Mouse (Mus musculus): ENCODE data around the gene Eno3. TPM values are rescaled to one million over a fixed set of nuclear protein-coding genes. Genes with fewer than 3 reads are reported as not detected.

The Eno3 gene
- total RNA-seq, 2 experiments from 2014 or later, result 9.8 to 10.6 TPM

DNA sequence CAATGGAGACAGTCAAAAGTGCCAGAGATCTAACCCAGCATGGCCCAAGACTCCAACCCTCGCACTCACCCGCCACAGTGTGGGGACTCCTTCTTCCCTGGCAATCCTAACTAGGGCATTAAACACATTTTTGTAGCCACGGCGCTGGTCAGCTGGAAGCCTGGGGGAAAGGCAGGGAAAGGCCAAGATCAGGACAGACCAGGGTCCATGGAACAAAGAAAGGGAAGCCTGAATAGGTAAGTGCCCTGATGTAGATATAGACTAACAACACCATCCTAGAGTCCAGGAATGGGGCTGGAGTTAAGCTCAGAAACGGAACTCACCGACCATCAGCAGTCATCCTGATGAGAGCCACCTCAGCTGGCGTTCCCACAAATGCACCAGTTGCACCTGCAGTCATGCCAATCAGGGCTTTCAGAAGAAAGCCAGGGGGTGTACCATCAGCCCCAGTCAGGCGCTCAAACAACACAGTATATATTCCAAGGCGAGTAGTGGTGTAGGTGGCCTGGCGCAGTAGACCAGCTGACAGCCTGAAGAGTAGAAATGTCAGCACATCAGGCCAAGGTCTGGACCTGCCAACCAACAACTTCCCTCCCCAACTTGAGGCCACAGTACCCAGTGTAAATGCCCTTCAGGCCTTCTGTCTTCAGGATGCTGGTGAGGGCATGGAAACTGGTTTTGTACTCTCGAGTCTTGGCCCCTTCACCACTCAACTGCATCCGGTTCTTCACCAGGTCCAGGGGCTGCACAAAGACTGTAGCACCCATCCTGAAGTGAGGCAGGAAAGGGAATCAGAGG, 11.3 kb upstream of the Eno3 start:
- TF ChIP-seq CTCF (IDR thresholded peaks at IDR 0.05), result no peak
- H3K4me3 ChIP-seq, result peak overlapping the region; percentile 91
- intact Hi-C loops (cut with DNase I), result loop anchor here (2.0 kb wide), 2 partner anchors 23 to 55 kb away; partner anchors contain the start of genes Inca1, Kif1c and Spag7
- H3K27ac ChIP-seq, result peak overlapping the region; percentile 94; the same call in 1 of the 2 replicates
- no peak for DNase-seq (ENCODE audit: extremely low spot score in 1 of 2, low spot score in 2 of 2)

DNA sequence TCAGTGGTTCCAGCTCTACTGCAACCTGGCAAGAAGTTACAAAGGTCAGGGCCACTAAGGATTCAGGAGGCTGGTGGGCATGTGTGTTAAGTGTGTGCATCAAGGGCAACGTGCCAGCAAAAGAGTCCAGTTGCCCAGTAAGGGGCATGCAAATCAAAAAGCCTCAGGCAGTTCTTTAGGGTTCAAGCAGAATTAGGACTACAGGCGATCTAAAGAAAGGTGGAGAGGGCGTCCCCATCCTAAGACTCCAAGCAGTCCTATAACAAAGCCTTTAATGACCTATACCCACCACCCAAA, 10.8 kb upstream of the Eno3 start:
- no peak for DNase-seq (ENCODE audit: extremely low spot score in 1 of 2, low spot score in 2 of 2)
- intact Hi-C loops (cut with DNase I), result loop anchor here (2.0 kb wide), 2 partner anchors 23 to 55 kb away; partner anchors contain the start of genes Inca1, Kif1c and Spag7
- Histone ChIP-seq H3K4me3 (peak overlapping the region; percentile 91), H3K27ac (peak overlapping the region; percentile 94)
- TF ChIP-seq CTCF (IDR thresholded peaks at IDR 0.05), result no peak

DNA sequence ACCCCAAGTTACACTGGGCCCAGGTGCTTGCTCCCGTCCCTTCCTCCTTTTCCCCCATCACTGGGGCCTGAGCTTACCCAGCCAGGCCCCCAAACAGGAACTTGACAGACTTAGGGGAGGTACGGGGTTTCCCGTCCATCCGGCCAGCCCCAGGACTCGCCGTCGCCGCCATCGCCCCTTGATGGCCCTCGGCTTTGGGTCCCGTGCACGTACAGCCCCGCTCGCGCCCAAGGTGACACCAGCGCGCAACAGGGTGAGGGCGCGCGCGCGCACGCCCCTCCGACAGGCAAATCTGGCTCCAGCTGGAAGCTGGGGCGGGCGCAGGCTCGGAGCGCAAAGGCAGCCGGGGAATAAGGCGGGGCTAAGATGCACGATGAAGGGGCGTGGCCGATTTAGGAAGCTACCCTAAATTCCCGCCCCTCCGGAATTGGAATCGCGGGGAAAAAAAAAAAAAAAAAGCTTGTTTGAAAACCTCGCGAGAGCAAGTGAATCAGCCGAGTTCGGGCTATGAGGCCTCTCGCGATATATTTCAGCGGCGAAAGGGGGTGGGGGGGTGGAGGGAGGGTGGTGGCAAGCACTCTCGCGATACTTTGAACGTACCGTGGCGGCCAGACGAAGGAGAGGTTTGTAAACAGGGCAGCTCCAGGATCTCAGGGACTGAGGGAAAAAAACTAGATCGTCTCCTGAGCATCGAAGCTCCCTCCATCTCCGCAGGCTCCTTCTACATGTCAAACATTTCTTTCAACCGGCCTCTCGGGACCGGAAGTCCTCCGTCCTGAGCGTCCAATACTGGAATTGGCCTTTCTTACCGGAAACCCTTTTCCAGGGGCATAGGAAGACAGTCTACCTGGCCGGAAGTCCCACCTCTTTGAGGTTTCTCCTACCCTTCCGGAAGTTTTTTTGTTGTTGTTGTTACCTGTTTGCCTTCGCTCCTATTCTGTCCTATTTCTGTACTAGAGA, 10.0 kb upstream of the Eno3 start, which contains the start of the genes Rnf167 and Slc25a11:
Gene Rnf167, plus strand, starts transcription at position 545 of the 960 bp plus-strand sequence.
Gene Slc25a11, minus strand, starts transcription at position 789 of the 960 bp plus-strand sequence.
- intact Hi-C loops (cut with DNase I), result loop anchor here (1.0 to 2.0 kb wide), 3 partner anchors 22 to 195 kb away; partner anchors contain the start of genes Inca1, Kif1c and Spag7
- peak within 1 kb of the TSS; percentile 91 for H3K4me3 ChIP-seq
- TF ChIP-seq CTCF (IDR thresholded peaks at IDR 0.05), result no peak
- H3K27ac ChIP-seq, result peak within 1 kb of the TSS; percentile 94
- DNase-seq (ENCODE audit: extremely low spot score in 1 of 2, low spot score in 2 of 2), result peak; percentile 93 to 96

GRCm38 (mm10) chr11:70647716-70648420, 9.1 kb upstream of the Eno3 start:
- H3K27ac ChIP-seq, result peak overlapping the region; percentile 91
- H3K4me3 ChIP-seq, result peak overlapping the region; percentile 70
- intact Hi-C loops (cut with DNase I), result loop anchor here (1.0 to 2.0 kb wide), 3 partner anchors 21 to 196 kb away; partner anchors contain the start of genes Inca1, Kif1c and Spag7
- no peak for TF ChIP-seq CTCF (IDR thresholded peaks at IDR 0.05)
- no peak for DNase-seq (ENCODE audit: extremely low spot score in 1 of 2, low spot score in 2 of 2)

- Histone ChIP-seq H3K4me3 (peak overlapping the region; percentile 70), H3K27ac (no peak overlapping the region)
- no peak for DNase-seq (ENCODE audit: extremely low spot score in 1 of 2, low spot score in 2 of 2)
- intact Hi-C loops (cut with DNase I), result no loop called here
- TF ChIP-seq CTCF (IDR thresholded peaks at IDR 0.05), result no peak
Observed at GRCm38 (mm10) chr11:70648512-70648911, 8.5 kb upstream of the Eno3 start.

DNA sequence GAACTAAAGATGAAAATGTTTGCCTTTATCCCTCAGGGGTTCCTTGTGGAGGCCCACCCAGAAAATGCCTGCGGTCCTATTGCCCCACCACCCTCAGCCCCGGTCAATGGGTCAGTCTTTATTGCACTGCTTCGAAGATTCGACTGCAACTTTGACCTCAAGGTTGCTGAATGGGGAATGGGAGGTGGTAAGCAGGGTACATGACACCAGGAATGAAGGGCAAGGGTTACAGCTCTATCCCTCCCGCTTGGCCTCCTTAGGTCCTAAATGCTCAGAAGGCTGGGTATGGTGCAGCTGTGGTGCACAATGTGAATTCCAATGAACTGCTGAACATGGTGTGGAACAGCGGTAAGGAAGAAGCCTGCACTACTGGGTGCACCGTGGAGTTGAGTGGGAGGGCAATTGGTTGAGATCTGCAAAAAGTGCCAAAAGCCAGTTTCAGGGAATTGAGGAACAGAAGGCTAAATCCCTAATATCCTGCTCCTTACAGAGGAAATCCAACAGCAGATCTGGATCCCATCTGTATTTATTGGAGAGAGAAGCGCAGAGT, 7.7 kb upstream of the Eno3 start:
- TF ChIP-seq CTCF (IDR thresholded peaks at IDR 0.05), result no peak
- Histone ChIP-seq H3K27ac (no peak overlapping the region), H3K4me3 (no peak overlapping the region)
- intact Hi-C loops (cut with DNase I), result no loop called here
- DNase-seq (ENCODE audit: extremely low spot score in 1 of 2, low spot score in 2 of 2), result no peak

DNA sequence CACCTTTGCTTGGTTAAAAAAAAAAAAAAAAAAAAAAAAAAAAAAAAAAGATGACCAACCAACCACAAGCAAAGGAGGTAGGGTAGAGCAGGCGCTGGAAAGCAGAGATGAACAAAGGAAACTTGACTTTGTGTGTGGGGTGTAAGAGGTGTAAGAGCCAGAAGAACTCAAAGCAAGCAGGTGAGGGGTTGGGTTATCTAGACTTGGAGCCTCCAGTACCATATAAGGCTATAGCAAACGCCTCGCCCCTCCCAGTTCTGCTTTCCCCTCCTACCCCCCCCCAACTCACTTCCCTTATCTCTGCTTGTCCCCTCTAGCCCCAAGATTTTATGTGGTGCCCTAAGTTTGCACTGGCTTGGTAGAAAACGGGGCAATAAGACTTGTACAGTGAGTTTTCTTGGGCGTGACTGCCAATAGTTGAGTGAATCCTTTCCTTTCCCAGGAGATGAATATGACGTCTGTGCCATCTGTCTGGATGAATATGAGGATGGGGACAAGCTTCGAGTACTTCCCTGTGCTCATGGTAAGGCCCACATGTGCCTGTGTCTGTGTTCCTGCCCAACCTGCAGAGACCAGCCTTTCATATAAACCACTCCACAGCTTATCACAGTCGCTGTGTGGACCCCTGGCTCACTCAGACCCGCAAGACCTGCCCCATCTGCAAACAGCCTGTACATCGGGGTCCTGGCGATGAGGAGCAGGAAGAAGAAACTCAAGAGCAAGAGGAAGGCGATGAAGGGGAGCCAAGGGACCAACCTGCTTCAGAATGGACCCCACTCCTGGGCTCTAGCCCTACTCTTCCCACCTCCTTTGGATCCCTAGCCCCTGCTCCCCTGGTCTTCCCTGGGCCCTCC, 6.5 kb upstream of the Eno3 start:
- TF ChIP-seq CTCF (IDR thresholded peaks at IDR 0.05), result no peak
- no peak overlapping the region for H3K4me3 ChIP-seq
- intact Hi-C loops (cut with DNase I), result loop anchor here (10.0 kb wide), 1 partner anchor 416 kb away; the partner anchor contains the start of genes 0610010K14Rik, Gm21988 and Rnasek
- DNase-seq (ENCODE audit: extremely low spot score in 1 of 2, low spot score in 2 of 2), result no peak
- H3K27ac ChIP-seq, result no peak overlapping the region

DNA sequence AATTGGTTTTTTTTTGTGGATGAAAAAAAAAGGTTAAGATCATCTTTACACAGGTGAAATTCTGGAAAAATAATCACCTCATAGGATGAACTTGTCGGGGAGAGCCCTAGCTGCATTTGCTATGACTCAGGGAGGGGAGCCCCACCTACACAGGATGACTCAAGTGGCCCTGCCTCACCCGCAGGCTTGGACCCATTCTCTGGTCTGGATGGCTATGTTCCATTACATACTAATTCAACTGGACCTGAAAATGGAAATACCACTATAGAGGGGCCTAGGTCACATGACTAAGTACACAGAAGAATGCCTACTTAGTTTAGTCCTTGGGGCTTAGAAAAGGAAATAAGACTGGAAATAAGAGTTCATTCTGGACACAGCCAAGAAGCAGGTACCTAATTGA, 5.6 kb upstream of the Eno3 start:
- Histone ChIP-seq H3K4me3 (no peak overlapping the region), H3K27ac (no peak overlapping the region)
- TF ChIP-seq CTCF (IDR thresholded peaks at IDR 0.05), result no peak
- no peak for DNase-seq (ENCODE audit: extremely low spot score in 1 of 2, low spot score in 2 of 2)
- intact Hi-C loops (cut with DNase I), result loop anchor here (10.0 kb wide), 1 partner anchor 417 kb away; the partner anchor contains the start of genes 0610010K14Rik, Gm21988 and Rnasek

DNA sequence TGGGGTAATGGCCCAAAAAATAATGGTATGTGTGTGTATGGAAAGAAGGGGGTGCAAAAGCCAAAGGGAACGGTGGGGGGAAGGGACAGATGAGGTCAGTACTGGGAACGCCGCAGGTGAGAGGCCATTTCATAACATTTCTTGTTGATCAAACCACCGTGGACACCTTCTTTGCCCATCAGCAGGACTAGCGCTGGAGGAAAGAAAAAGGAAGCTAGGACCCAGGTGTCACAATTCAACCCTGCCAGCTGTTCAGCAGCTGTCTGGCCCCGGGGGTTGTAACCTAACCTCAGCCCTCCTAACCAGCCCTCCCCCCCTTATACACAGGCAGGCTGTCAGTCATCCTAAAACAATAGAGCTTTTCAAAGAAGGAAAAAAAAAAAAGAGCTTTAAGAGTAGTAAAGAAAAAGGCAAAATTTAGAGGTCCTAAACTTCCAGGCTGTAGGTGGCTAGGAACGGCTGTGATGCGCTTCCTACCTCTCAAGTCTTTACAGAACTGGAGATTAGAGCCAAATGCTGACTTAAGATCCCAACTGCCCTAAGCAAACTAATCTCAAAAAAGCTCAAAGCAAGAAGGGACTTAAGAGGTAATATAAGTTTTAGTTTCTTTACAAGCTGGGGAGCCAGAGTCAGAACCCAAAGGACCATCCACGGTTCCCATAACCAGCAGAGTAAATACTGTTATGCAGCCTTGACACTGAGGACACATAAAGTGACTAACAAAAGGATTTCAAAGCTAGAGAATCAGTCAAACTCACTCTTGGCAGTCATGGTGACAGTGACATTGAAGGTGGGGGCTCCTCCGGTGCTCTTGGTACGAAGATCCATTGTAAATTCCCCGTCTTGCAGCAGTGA, 4.7 kb upstream of the Eno3 start:
- no peak for DNase-seq (ENCODE audit: extremely low spot score in 1 of 2, low spot score in 2 of 2)
- no peak for TF ChIP-seq CTCF (IDR thresholded peaks at IDR 0.05)

More for the DNA sequence above, 4.7 kb upstream of the Eno3 start:
- intact Hi-C loops (cut with DNase I), result loop anchor here (10.0 kb wide), 1 partner anchor 417 kb away; the partner anchor contains the start of genes 0610010K14Rik, Gm21988 and Rnasek
- Histone ChIP-seq H3K27ac (no peak overlapping the region), H3K4me3 (peak overlapping the region; percentile 100; the same call in 1 of the 2 replicates)
